15 mouse cellular contexts compared by ENCODE assay signal in the genomic region with DNA sequence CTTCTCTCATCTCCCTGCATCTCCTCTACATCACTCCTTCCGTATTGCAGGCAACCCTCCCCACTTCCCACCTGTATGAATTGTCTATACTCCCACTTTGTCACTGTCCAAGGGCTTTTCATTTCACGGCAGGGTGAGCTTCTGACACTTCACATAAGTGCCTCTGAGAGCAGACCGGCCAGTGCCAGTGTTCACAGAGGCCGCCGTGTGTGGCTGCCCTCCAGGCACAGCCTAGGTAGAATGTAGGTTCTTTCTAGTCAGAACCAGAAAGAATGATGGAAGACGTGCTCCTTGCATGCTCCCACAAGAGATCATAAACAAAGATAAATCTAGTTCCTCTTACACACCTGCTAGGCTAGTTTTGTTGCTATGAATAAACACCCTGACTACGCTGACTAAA.
"Had no signal": no experiment of that assay in that cellular context is flagged by ENCODE, and none has a peak within 500 bp of the region (broad histone marks: within the 10 kb centered on the region; RNA-seq: fewer than 3 reads in every experiment).

No protein-coding gene starts in this region.

- H3K4me1 ChIP-seq: hindbrain, embryonic 12.5 days; limb, embryonic 15.5 days; liver, embryonic 12.5 days; neural tube, embryonic 15.5 days had no signal

- H3K27me3 ChIP-seq: hindbrain, embryonic 12.5 days; limb, embryonic 15.5 days; liver, embryonic 12.5 days; neural tube, embryonic 15.5 days had no signal

- H3K27ac ChIP-seq: hindbrain, embryonic 12.5 days; limb, embryonic 15.5 days; liver, embryonic 12.5 days; neural tube, embryonic 15.5 days had no signal

- DNase-seq: lung, embryonic 14.5 days; lung, postnatal 14 days; midbrain, embryonic 14.5 days; right cerebral cortex, postnatal 4 days; spleen, adult 18-20 months; thymus, adult 18-20 months; thymus, postnatal 14 days had no signal

- ATAC-seq: hindbrain, embryonic 16.5 days; inflammation-experienced regulatory T-cells, adult 6 months; intestine, postnatal 0 days; liver, embryonic 12.5 days had no signal

- H3K4me3 ChIP-seq: hindbrain, embryonic 12.5 days; limb, embryonic 15.5 days; liver, embryonic 12.5 days; myocyte; neural tube, embryonic 15.5 days had no signal

- H3K36me3 ChIP-seq: hindbrain, embryonic 12.5 days; limb, embryonic 15.5 days; liver, embryonic 12.5 days; neural tube, embryonic 15.5 days had no signal
